ENCODE assay signal across 20 mouse cellular contexts in the genomic region with DNA sequence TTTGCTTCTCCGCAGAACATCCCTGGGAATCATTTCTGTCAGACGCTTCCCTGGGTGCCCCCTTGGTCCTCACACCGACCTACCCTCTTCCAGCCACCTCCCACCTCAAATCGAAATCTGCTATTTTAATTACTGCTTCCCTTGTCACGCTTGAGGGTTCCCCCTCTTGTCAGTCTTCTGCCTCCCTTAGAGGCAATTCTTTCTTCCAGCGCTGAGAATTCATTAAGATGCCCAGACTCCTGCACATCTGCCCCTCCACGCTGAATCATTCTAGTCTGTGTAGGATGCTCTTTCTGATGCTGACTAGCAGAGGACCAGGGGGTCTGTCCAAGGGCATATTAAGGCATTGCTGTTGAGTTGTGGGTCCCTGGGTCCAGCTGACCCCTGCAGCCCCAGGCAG. TPM values are rescaled to one million over a fixed set of nuclear protein-coding genes. Genes with fewer than 3 reads are reported as not detected.
DNase-seq lines count a peak whose midpoint lies in the region; ATAC-seq and TF ChIP-seq lines count a peak whose summit lies in the region.
"Had no signal": no experiment of that assay in that cellular context is flagged by ENCODE, and none has a peak within 500 bp of the region (broad histone marks: within the 10 kb centered on the region; RNA-seq: fewer than 3 reads in every experiment).

No protein-coding gene starts in this region.

- no peak overlapping the region for H3K27ac ChIP-seq in forebrain, embryonic 16.5 days (ENCODE audit: low read length)
- H3K27ac ChIP-seq in forebrain, embryonic 13.5 days: no peak overlapping the region
- peak overlapping the region; percentile 83 for H3K27ac ChIP-seq in hindbrain, embryonic 13.5 days
- peak overlapping the region; percentile 86 for H3K27ac ChIP-seq in midbrain, embryonic 13.5 days
- H3K27ac ChIP-seq: heart, adult 2 months; left cerebral cortex, adult 2 months; limb, embryonic 12.5 days; liver, embryonic 14.5 days; stomach, embryonic 15.5 days had no signal

- no peaks in the 10 kb centered on the region for H3K36me3 ChIP-seq in forebrain, embryonic 16.5 days (ENCODE audit: control insufficient read depth, insufficient read depth)
- H3K36me3 ChIP-seq in forebrain, embryonic 13.5 days (ENCODE audit: poor library complexity, severe bottlenecking): no peaks in the 10 kb centered on the region
- no peaks in the 10 kb centered on the region for H3K36me3 ChIP-seq in hindbrain, embryonic 13.5 days
- H3K36me3 ChIP-seq in midbrain, embryonic 13.5 days: no peaks in the 10 kb centered on the region
- H3K36me3 ChIP-seq: limb, embryonic 12.5 days; stomach, embryonic 15.5 days had no signal

- ATAC-seq in forebrain, embryonic 16.5 days: no peak
- ATAC-seq in forebrain, embryonic 13.5 days: no peak
- no peak for ATAC-seq in hindbrain, embryonic 13.5 days (ENCODE audit: low FRiP score)
- ATAC-seq in midbrain, embryonic 13.5 days: no peak
- ATAC-seq: inflammation-experienced regulatory T-cells, adult 6 months; lung, postnatal 0 days had no signal

- H3K9me3 ChIP-seq in forebrain, embryonic 16.5 days (ENCODE audit: control insufficient read depth, low read length): no peaks in the 10 kb centered on the region
- no peaks in the 10 kb centered on the region for H3K9me3 ChIP-seq in forebrain, embryonic 13.5 days (replicated peaks)
- no peaks in the 10 kb centered on the region for H3K9me3 ChIP-seq in hindbrain, embryonic 13.5 days
- no peaks in the 10 kb centered on the region for H3K9me3 ChIP-seq in midbrain, embryonic 13.5 days
- H3K9me3 ChIP-seq: limb, embryonic 12.5 days; stomach, embryonic 15.5 days had no signal

- peaks cover 22% of the 10 kb centered on the region for H3K4me1 ChIP-seq in forebrain, embryonic 16.5 days (replicated peaks; ENCODE audit: control insufficient read depth, insufficient read depth, low read length)
- H3K4me1 ChIP-seq in forebrain, embryonic 13.5 days: peaks cover 43% of the 10 kb centered on the region
- H3K4me1 ChIP-seq in hindbrain, embryonic 13.5 days (replicated peaks): peaks cover 61% of the 10 kb centered on the region
- H3K4me1 ChIP-seq in midbrain, embryonic 13.5 days (replicated peaks): peaks cover 66% of the 10 kb centered on the region

- no peak for TF ChIP-seq CTCF in brain, embryonic 14.5 days (IDR thresholded peaks at IDR 0.05; ENCODE audit: borderline replicate concordance, extremely low read depth, insufficient read depth, insufficient read length)

- DNase-seq in brain, embryonic 14.5 days (ENCODE audit: low read depth): peak; percentile 60
- DNase-seq in adrenal gland, postnatal 10 days: no peak
- no peak for DNase-seq in adrenal gland, postnatal 14 days
- no peak for DNase-seq in left cerebral cortex, adult 8-10 months (ENCODE audit: low spot score in 2 of 2)
- DNase-seq: adrenal gland, adult 2 months; cerebellum, adult 18-20 months; heart, adult 2 months; kidney, adult 9 months; spleen, adult 18-20 months had no signal

- no peak overlapping the region for H3K4me3 ChIP-seq in forebrain, embryonic 16.5 days (replicated peaks; ENCODE audit: low read length)
- H3K4me3 ChIP-seq in forebrain, embryonic 13.5 days: no peak overlapping the region
- H3K4me3 ChIP-seq in hindbrain, embryonic 13.5 days: no peak overlapping the region
- no peak overlapping the region for H3K4me3 ChIP-seq in midbrain, embryonic 13.5 days (replicated peaks)
- H3K4me3 ChIP-seq: heart, adult 2 months; left cerebral cortex, adult 2 months; limb, embryonic 12.5 days; myocyte; stomach, embryonic 15.5 days had no signal

- H3K4me2 ChIP-seq in forebrain, embryonic 16.5 days (ENCODE audit: low read length): no peak overlapping the region
- H3K4me2 ChIP-seq in forebrain, embryonic 13.5 days: no peak overlapping the region
- H3K4me2 ChIP-seq in hindbrain, embryonic 13.5 days: no peak overlapping the region
- 0 out of 2 replicates have a peak overlapping the region, but pooled peaks have one; percentile 5 for H3K4me2 ChIP-seq in midbrain, embryonic 13.5 days (replicated peaks)
- H3K4me2 ChIP-seq: limb, embryonic 12.5 days; stomach, embryonic 15.5 days had no signal

- 28% methylated on average over 7 of the region's 7 CpGs for WGBS in forebrain, embryonic 16.5 days
- 26% methylated on average over 7 of the region's 7 CpGs for WGBS in forebrain, embryonic 13.5 days
- 27% methylated on average over 7 of the region's 7 CpGs for WGBS in hindbrain, embryonic 13.5 days
- 15% methylated on average over 7 of the region's 7 CpGs for WGBS in midbrain, embryonic 13.5 days

- H3K9ac ChIP-seq in forebrain, embryonic 16.5 days (replicated peaks; ENCODE audit: low read depth, low read length): 0 out of 2 replicates have a peak overlapping the region, but pooled peaks have one; percentile 23
- no peak overlapping the region for H3K9ac ChIP-seq in forebrain, embryonic 13.5 days
- H3K9ac ChIP-seq in hindbrain, embryonic 13.5 days: peak overlapping the region; percentile 40
- no peak overlapping the region; the same call in 1 of the 2 replicates for H3K9ac ChIP-seq in midbrain, embryonic 13.5 days (replicated peaks)
- H3K9ac ChIP-seq: limb, embryonic 12.5 days; liver, embryonic 14.5 days; stomach, embryonic 15.5 days had no signal

- H3K27me3 ChIP-seq in forebrain, embryonic 16.5 days (replicated peaks; ENCODE audit: control insufficient read depth, insufficient read depth, low read length): no peaks in the 10 kb centered on the region
- H3K27me3 ChIP-seq in forebrain, embryonic 13.5 days: 0 out of 2 replicates have a peak, but pooled peaks cover 4% of the 10 kb centered on the region
- H3K27me3 ChIP-seq in hindbrain, embryonic 13.5 days: no peaks in the 10 kb centered on the region
- no peaks in the 10 kb centered on the region for H3K27me3 ChIP-seq in midbrain, embryonic 13.5 days
- H3K27me3 ChIP-seq: limb, embryonic 12.5 days; stomach, embryonic 15.5 days had no signal

- no peak for TF ChIP-seq POLR2A in brain, embryonic 14.5 days (IDR thresholded peaks at IDR 0.05; ENCODE audit: borderline replicate concordance, extremely low read depth, insufficient read depth, insufficient read length, poor library complexity, severe bottlenecking)

RNA-seq across cellular contexts. Expression of a gene that starts 27.4 kb away (rescaled TPM):
- polyA plus RNA-seq in forebrain, embryonic 16.5 days (2015; fragmentation: Nextera tagmentation; extraction: Ambion mirVana): 37.5 and 39.6 TPM in 2 replicates
- 25.6 and 29.9 TPM in 2 replicates for polyA plus RNA-seq in forebrain, embryonic 13.5 days (2015; fragmentation: Nextera tagmentation; extraction: Ambion mirVana)
- polyA plus RNA-seq in brain, embryonic 14.5 days (2012; rRNA removed): 23.6 and 30.4 TPM in 2 replicates
- 26.8 and 32.3 TPM in 2 replicates for polyA plus RNA-seq in hindbrain, embryonic 13.5 days (2015; fragmentation: Nextera tagmentation; extraction: Ambion mirVana)
- polyA plus RNA-seq in midbrain, embryonic 13.5 days (2015; fragmentation: Nextera tagmentation; extraction: Ambion mirVana): 31.4 and 33.4 TPM in 2 replicates
- 10 to 100 TPM; 16.3 to 18.2 TPM for total RNA-seq in adrenal gland, postnatal 10 days (2021)
- total RNA-seq in adrenal gland, postnatal 14 days (2021): 16.4 and 22.6 TPM in 2 replicates
- 10 to 100 TPM; 47.3 to 77.1 (median 56.2) TPM for total RNA-seq in left cerebral cortex, adult 8-10 months (2022)

Comparison
In these comparisons a context has a peak if more than half of its experiments do, and no peak if none do; other contexts are left out.
1. H3K9ac ChIP-seq: peak in forebrain, embryonic 16.5 days (single experiment) and hindbrain, embryonic 13.5 days (single experiment); none in forebrain, embryonic 13.5 days (single experiment) and midbrain, embryonic 13.5 days (single experiment).
2. H3K27ac ChIP-seq: peak in hindbrain, embryonic 13.5 days (single experiment) and midbrain, embryonic 13.5 days (single experiment); none in forebrain, embryonic 16.5 days (single experiment) and forebrain, embryonic 13.5 days (single experiment).